Mouse (Mus musculus): ENCODE measurements around the gene Tm4sf1. TPM values are rescaled to one million over a fixed set of nuclear protein-coding genes. Genes with fewer than 3 reads are reported as not detected.

The Tm4sf1 gene
- total RNA-seq (2023), result not detected

GRCm38 (mm10) chr3:57301921-57302539 is at the start of gene Tm4sf1:
TSS of gene Tm4sf1 (minus strand) at chr3:57301988.

Other genes with a start within 250 kb of the Tm4sf1 start
- gene Tm4sf4, start 123.3 kb upstream of the Tm4sf1 start, total RNA-seq (2023), result not detected